Mouse (Mus musculus): ENCODE results near the gene Crmp1. TPM values are rescaled to one million over a fixed set of nuclear protein-coding genes. Genes with fewer than 3 reads are reported as not detected.

Gene Crmp1
- total and polyA plus RNA-seq, 3 experiments: not detected

DNA sequence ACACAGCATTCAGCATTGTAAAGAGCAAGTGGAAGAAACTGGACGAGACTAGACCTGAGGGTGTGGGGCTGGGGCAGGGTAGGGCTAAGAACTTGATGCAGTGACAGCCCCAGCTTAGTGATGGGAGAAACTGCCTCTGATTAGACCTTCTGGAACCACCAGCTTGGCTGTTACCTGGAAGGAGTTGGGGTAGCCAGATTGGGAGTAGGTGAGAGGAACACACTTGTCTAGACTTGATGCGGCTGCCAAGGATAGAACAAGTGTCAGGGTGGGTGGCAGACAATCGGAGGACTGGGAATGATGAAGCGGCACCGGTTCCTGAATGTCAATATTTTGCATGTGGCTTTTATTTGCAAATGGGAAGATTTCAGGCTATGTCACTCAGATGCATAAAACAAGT is 21.2 kb upstream of the Crmp1 start (continued):
- TF ChIP-seq ZC3H11A (IDR thresholded peaks at IDR 0.05; ENCODE audit: low read depth, low read length) (no peak), ZKSCAN1 (IDR thresholded peaks at IDR 0.05; ENCODE audit: low read depth, low read length) (no peak)

- H3K79me2 ChIP-seq (ENCODE audit: control insufficient read depth, insufficient read depth, low read length, poor library complexity): no peaks in the 10 kb centered on the region
- H3K4me1 ChIP-seq (ENCODE audit: control insufficient read depth in 1 of 2, insufficient read depth in 2 of 2, low read length in 2 of 2): no peaks in the 10 kb centered on the region
- DNase-seq (ENCODE audit: low read depth, low spot score): no peak
- no peak overlapping the region for H3K9ac ChIP-seq (ENCODE audit: control insufficient read depth, low read depth, low read length, poor library complexity, severe bottlenecking)
- no peaks in the 10 kb centered on the region for H3K9me3 ChIP-seq (replicated peaks; ENCODE audit: insufficient read depth, low read length)
- H3K27ac ChIP-seq (ENCODE audit: control insufficient read depth, low read depth, low read length): no peak overlapping the region
- H3K27me3 ChIP-seq (ENCODE audit: control insufficient read depth in 1 of 2, insufficient read depth in 2 of 2, low read length in 2 of 2): no peaks in the 10 kb centered on the region
- no peak overlapping the region for H3K4me3 ChIP-seq (ENCODE audit: control insufficient read depth in 1 of 2, insufficient read depth in 1 of 2, low read depth in 2 of 2, low read length in 2 of 2)
- TF ChIP-seq ELF1 (IDR thresholded peaks at IDR 0.05; ENCODE audit: low read depth, low read length) (no peak), MAFK (IDR thresholded peaks at IDR 0.05; ENCODE audit: borderline replicate concordance, low read depth, low read length) (no peak), NRF1 (IDR thresholded peaks at IDR 0.05; ENCODE audit: insufficient read depth, low read depth, low read length, poor library complexity, severe bottlenecking) (no peak), RAD21 (IDR thresholded peaks at IDR 0.05; ENCODE audit: low read depth, low read length) (no peak), MAX (IDR thresholded peaks at IDR 0.05; ENCODE audit: low read length) (no peak), EP300 (IDR thresholded peaks at IDR 0.05; ENCODE audit: low read depth in 1 of 2, low read length in 2 of 2) (no peak), E2F4 (IDR thresholded peaks at IDR 0.05; ENCODE audit: borderline replicate concordance, low read depth, low read length) (no peak), JUND (IDR thresholded peaks at IDR 0.05; ENCODE audit: low read depth, low read length) (no peak), POLR2A (IDR thresholded peaks at IDR 0.05; ENCODE audit: control insufficient read depth in 1 of 2, insufficient read depth in 1 of 2, low read depth in 1 of 2, low read length in 2 of 2, poor library complexity in 1 of 2) (no peak)
- H3K36me3 ChIP-seq (ENCODE audit: control insufficient read depth in 1 of 2, insufficient read depth in 2 of 2, low read length in 2 of 2): no peaks in the 10 kb centered on the region
These were observed 20.2 kb upstream of the Crmp1 start for GRCm38 (mm10) chr5:37221563-37221962.

DNA sequence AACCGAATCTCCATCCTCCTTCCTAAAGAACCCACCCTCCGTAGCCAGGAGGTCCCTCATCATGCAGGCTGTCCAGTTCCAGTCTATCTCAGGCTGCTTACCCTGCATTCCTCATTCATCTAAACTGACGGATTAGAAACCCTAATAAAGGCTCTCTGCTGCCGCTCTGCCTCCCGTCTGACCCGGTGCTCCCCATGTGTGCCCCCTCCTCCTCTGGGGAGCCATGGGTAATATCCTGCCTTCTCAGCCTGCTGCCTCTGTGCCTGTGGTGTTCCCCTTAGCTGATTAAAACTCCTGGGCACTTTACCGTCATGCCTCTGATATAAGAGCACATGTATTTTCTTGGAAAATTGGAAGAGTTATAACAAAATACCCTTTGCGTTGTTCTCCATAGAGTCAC is 19.4 kb upstream of the Crmp1 start:
- H3K36me3 ChIP-seq (ENCODE audit: control insufficient read depth in 1 of 2, insufficient read depth in 2 of 2, low read length in 2 of 2): no peaks in the 10 kb centered on the region
- H3K79me2 ChIP-seq (ENCODE audit: control insufficient read depth, insufficient read depth, low read length, poor library complexity): no peaks in the 10 kb centered on the region
- no peak overlapping the region for H3K27ac ChIP-seq (ENCODE audit: control insufficient read depth, low read depth, low read length)
- H3K9me3 ChIP-seq (replicated peaks; ENCODE audit: insufficient read depth, low read length): no peaks in the 10 kb centered on the region; the same call in 1 of the 2 replicates
- H3K4me1 ChIP-seq (ENCODE audit: control insufficient read depth in 1 of 2, insufficient read depth in 2 of 2, low read length in 2 of 2): no peaks in the 10 kb centered on the region
- no peak for DNase-seq (ENCODE audit: low read depth, low spot score)
- no peaks in the 10 kb centered on the region for H3K27me3 ChIP-seq (ENCODE audit: control insufficient read depth in 1 of 2, insufficient read depth in 2 of 2, low read length in 2 of 2)
- no peak for TF ChIP-seq POLR2AphosphoS5 (IDR thresholded peaks at IDR 0.05; ENCODE audit: borderline replicate concordance, low read depth, low read length)
- TF ChIP-seq CHD2 (IDR thresholded peaks at IDR 0.05; ENCODE audit: low read length): no peak
- TF ChIP-seq TBP (IDR thresholded peaks at IDR 0.05; ENCODE audit: low read depth, low read length): no peak
- TF ChIP-seq JUND (IDR thresholded peaks at IDR 0.05; ENCODE audit: low read depth, low read length): no peak
- no peak for TF ChIP-seq USF2 (IDR thresholded peaks at IDR 0.05; ENCODE audit: borderline replicate concordance in 1 of 2, insufficient read depth in 1 of 2, low read depth in 1 of 2, low read length in 2 of 2)
- no peak for TF ChIP-seq MEF2A (IDR thresholded peaks at IDR 0.05; ENCODE audit: extremely low read depth, insufficient replicate concordance, low read depth, low read length, poor library complexity, severe bottlenecking)
- no peak for TF ChIP-seq CTCF (IDR thresholded peaks at IDR 0.05 in 2 of 3, conservative IDR thresholded peaks at IDR 0.05 in 1 of 3; ENCODE audit: control insufficient read depth in 1 of 3, insufficient read depth in 1 of 3, low read depth in 2 of 3, low read length in 3 of 3, poor library complexity in 1 of 3, severe bottlenecking in 1 of 3)
- TF ChIP-seq ETS1 (IDR thresholded peaks at IDR 0.05; ENCODE audit: low read depth, low read length): no peak
- no peak for TF ChIP-seq NRF1 (IDR thresholded peaks at IDR 0.05; ENCODE audit: insufficient read depth, low read depth, low read length, poor library complexity, severe bottlenecking)
- TF ChIP-seq SIN3A (IDR thresholded peaks at IDR 0.05; ENCODE audit: low read length): no peak
- no peak for TF ChIP-seq MXI1 (IDR thresholded peaks at IDR 0.05; ENCODE audit: low read depth, low read length)
- no peak for TF ChIP-seq CHD1 (IDR thresholded peaks at IDR 0.05; ENCODE audit: low read depth, low read length)
- no peak for TF ChIP-seq RAD21 (IDR thresholded peaks at IDR 0.05; ENCODE audit: low read depth, low read length)
- H3K4me3 ChIP-seq (ENCODE audit: control insufficient read depth in 1 of 2, insufficient read depth in 1 of 2, low read depth in 2 of 2, low read length in 2 of 2): no peak overlapping the region
- H3K9ac ChIP-seq (ENCODE audit: control insufficient read depth, low read depth, low read length, poor library complexity, severe bottlenecking): no peak overlapping the region

All from MEL (cell line).